Mouse (Mus musculus) embryonic facial prominence, embryonic 11.5 days (tissue): ENCODE results near the gene Apc2. TPM values are rescaled to one million over a fixed set of nuclear protein-coding genes. Genes with fewer than 3 reads are reported as not detected.

Experiments
- ATAC-seq: fragments of 200-750 bp; cut with Nextera tagmentation; replicated peaks from 2 replicates; pipeline ENCODE4 v1.8.0; 2017; ENCODE audit warnings: low read depth; ENCODE audit not compliant: insufficient number of reproducible peaks, low FRiP score, low TSS enrichment
- DNase-seq: peaks from one replicate; pipeline ENCODE4 v3.0.0-alpha.2; 2015; ENCODE audit warnings: low spot score
- H3K27ac ChIP-seq: fragments of 300-500 bp; sonication (generic); replicated peaks from 2 replicates; pipeline ENCODE4 v1.5.1; 2014; ENCODE audit warnings: mild to moderate bottlenecking, low read depth, low read length, control low read depth
- H3K27me3 ChIP-seq: fragments of 300-500 bp; sonication (generic); 2 replicates; pipeline ENCODE4 v1.6.1; 2014; ENCODE audit warnings: mild to moderate bottlenecking, low read length, moderate library complexity, mixed read lengths; ENCODE audit not compliant: control insufficient read depth, insufficient read depth
- H3K36me3 ChIP-seq: fragments of 300-500 bp; sonication (generic); replicated peaks from 2 replicates; pipeline ENCODE4 v1.6.1; 2014; ENCODE audit warnings: low read depth, mild to moderate bottlenecking, low read length, moderate library complexity, mixed read lengths; ENCODE audit not compliant: control insufficient read depth, insufficient read depth
- H3K4me1 ChIP-seq: fragments of 300-500 bp; sonication (generic); 2 replicates; pipeline ENCODE4 v1.6.1; 2014; ENCODE audit warnings: low read length, mixed read lengths; ENCODE audit not compliant: control insufficient read depth, insufficient read depth
- H3K4me2 ChIP-seq: fragments of 300-500 bp; sonication (generic); 2 replicates; pipeline ENCODE4 v1.6.1; 2014; ENCODE audit warnings: low read depth, mild to moderate bottlenecking, control low read depth, low read length, moderate library complexity
- H3K4me3 ChIP-seq: fragments of 300-500 bp; sonication (generic); 2 replicates; pipeline ENCODE4 v1.5.1; 2014; ENCODE audit warnings: low read depth, low read length, control low read depth
- H3K9ac ChIP-seq: fragments of 300-500 bp; sonication (generic); replicated peaks from 2 replicates; pipeline ENCODE4 v1.6.1; 2014; ENCODE audit warnings: mild to moderate bottlenecking, control low read depth, low read length
- H3K9me3 ChIP-seq: fragments of 300-500 bp; sonication (generic); replicated peaks from 2 replicates; pipeline ENCODE4 v1.6.1; 2016; ENCODE audit warnings: mild to moderate bottlenecking, low read length, inconsistent platforms, mixed read lengths; ENCODE audit not compliant: control insufficient read depth
- WGBS: fragments of 180-500 bp; shearing (Covaris S2); extraction: QIAGEN DNeasy Blood & Tissue Kit; methylation state at CpG from one replicate; pipeline ENCODE4 v1.1.7; 2014; 5-methylcytosine and 5-hydroxymethylcytosine counted together
- polyA plus RNA-seq: library from polyadenylated mRNA; unstranded; fragments of >200 nt; fragmentation: Nextera tagmentation; extraction: Ambion mirVana; gene quantifications from 2 replicates; pipeline ENCODE4 v1.2.1, GENCODE M21; 2014

Apc2 gene
- polyA plus RNA-seq, 1 experiment from 2014 or later, result 11.0 TPM

GRCm38 (mm10) chr10:80293325-80293724, 2.5 kb upstream of the Apc2 start:
- Histone ChIP-seq H3K27me3 (peaks cover 2% of the 10 kb centered on the region; the same call in 1 of the 2 replicates), H3K9ac (peak overlapping the region; percentile 99), H3K36me3 (peaks cover 5% of the 10 kb centered on the region), H3K9me3 (no peaks in the 10 kb centered on the region), H3K4me1 (peaks cover 3% of the 10 kb centered on the region; the same call in 1 of the 2 replicates), H3K4me3 (peak overlapping the region; percentile 96), H3K27ac (no peak overlapping the region), H3K4me2 (peak overlapping the region; percentile 92)
- WGBS, result 28% methylated on average over 14 of the region's 14 CpGs
- ATAC-seq (no peak), DNase-seq (no peak)

GRCm38 (mm10) chr10:80294311-80294710, 1.5 kb upstream of the Apc2 start:
- no peak overlapping the region; the same call in 1 of the 2 replicates for H3K4me3 ChIP-seq
- no peak for ATAC-seq
- no peak for DNase-seq
- 71% methylated on average over 4 of the region's 4 CpGs for WGBS
- H3K9ac ChIP-seq, result no peak overlapping the region
- no peak overlapping the region for H3K27ac ChIP-seq
- H3K9me3 ChIP-seq, result no peaks in the 10 kb centered on the region
- peaks cover 3% of the 10 kb centered on the region; the same call in 1 of the 2 replicates for H3K4me1 ChIP-seq
- H3K27me3 ChIP-seq, result peaks cover 12% of the 10 kb centered on the region
- peaks cover 5% of the 10 kb centered on the region; the same call in 1 of the 2 replicates for H3K36me3 ChIP-seq
- no peak overlapping the region; the same call in 1 of the 2 replicates for H3K4me2 ChIP-seq

DNA sequence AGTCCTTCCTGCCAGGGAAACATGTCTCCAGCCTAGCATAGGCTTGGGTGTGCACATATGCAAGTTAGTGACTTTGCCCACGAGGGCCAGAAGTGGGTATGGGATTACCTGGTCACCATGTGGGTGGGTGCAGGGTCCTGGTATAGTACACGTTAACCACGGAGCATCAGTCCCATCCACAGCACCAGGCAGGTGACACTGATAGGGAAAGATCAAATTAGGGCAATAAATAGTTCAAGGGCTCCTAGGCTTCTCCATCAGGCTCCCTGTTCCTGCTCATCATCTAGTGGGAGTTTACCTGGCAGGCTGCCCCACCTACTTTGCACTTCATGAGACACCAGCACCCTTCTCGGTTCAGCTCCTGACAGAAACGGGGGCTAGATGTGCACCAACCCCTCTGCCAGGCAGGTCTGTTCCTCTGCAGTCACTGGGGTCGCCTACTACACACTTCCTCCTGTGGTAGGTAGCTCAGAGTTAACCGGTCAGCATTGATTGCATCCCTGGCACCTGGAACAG, 931 bp upstream of the Apc2 start:
- no peak overlapping the region for H3K9ac ChIP-seq
- no peak overlapping the region; the same call in 1 of the 2 replicates for H3K4me2 ChIP-seq
- ATAC-seq (no peak), DNase-seq (no peak)
- H3K27me3 ChIP-seq, result peaks cover 17% of the 10 kb centered on the region
- H3K4me3 ChIP-seq, result no peak overlapping the region
- H3K4me1 ChIP-seq, result peaks cover 3% of the 10 kb centered on the region; the same call in 1 of the 2 replicates
- H3K27ac ChIP-seq, result no peak overlapping the region
- WGBS, result 50% methylated on average over 7 of the region's 7 CpGs
- peaks cover 5% of the 10 kb centered on the region; the same call in 1 of the 2 replicates for H3K36me3 ChIP-seq
- no peaks in the 10 kb centered on the region for H3K9me3 ChIP-seq

- H3K9me3 ChIP-seq, result no peaks in the 10 kb centered on the region
- no peak overlapping the region for H3K4me3 ChIP-seq
- peaks cover 3% of the 10 kb centered on the region; the same call in 1 of the 2 replicates for H3K4me1 ChIP-seq
- no peak overlapping the region for H3K4me2 ChIP-seq
- no peak overlapping the region for H3K27ac ChIP-seq
- H3K27me3 ChIP-seq, result peaks cover 35% of the 10 kb centered on the region
- no peak for ATAC-seq
- WGBS, result 70% methylated on average over 5 of the region's 5 CpGs
- DNase-seq, result no peak
- H3K36me3 ChIP-seq, result peaks cover 5% of the 10 kb centered on the region; the same call in 1 of the 2 replicates
- H3K9ac ChIP-seq, result no peak overlapping the region
These were observed 1.0 kb downstream of the Apc2 start for GRCm38 (mm10) chr10:80296824-80297223.

GRCm38 (mm10) chr10:80297526-80298133, 1.9 kb downstream of the Apc2 start:
- DNase-seq, result no peak
- H3K27me3 ChIP-seq, result peaks cover 35% of the 10 kb centered on the region
- no peak overlapping the region for H3K9ac ChIP-seq
- ATAC-seq, result no peak
- H3K9me3 ChIP-seq, result no peaks in the 10 kb centered on the region
- 70% methylated on average over 8 of the region's 8 CpGs for WGBS
- peaks cover 5% of the 10 kb centered on the region; the same call in 1 of the 2 replicates for H3K36me3 ChIP-seq
- H3K4me1 ChIP-seq, result peaks cover 3% of the 10 kb centered on the region; the same call in 1 of the 2 replicates
- no peak overlapping the region for H3K27ac ChIP-seq
- H3K4me2 ChIP-seq, result no peak overlapping the region
- no peak overlapping the region for H3K4me3 ChIP-seq

DNA sequence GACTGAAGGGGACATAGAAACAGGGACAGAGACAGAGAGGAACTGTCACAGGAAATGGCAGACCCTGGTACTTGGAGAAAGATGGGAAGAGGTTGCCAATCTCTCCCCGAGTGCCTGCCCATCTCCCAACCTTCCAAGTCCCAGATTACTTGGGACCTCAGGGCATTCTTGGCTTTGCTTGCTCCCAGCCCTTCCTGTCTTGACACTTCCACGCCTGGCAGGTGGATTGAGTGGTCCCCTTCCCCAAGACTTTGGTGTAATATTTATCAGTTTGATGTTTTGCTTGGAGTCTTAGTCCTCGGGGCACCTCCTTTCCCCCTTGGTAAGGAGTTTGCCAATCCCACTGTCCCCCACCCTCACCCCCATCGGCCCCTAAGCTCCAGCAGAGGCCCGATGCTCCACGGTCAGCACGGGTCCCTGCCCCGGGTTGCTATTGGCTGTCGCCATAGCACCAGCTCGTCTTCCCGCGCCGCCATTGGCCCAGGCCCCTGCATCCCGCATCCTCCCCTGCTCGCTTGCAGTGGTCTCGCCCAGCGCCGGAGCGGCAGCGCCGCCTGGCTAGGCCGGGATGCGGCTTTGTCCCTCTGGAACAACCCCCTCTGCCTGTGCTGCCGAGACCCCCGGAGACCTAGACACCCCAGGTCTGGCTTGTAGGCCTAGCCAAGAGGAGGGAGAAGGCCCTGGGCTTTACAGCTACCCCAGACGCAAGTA, 2.9 kb downstream of the Apc2 start:
- H3K9me3 ChIP-seq, result no peaks in the 10 kb centered on the region
- ATAC-seq (peak; percentile 76), DNase-seq (peak; percentile 89)
- H3K27me3 ChIP-seq, result peaks cover 35% of the 10 kb centered on the region
- peak overlapping the region; percentile 70 for H3K9ac ChIP-seq
- H3K4me3 ChIP-seq, result peak overlapping the region; percentile 43
- peak overlapping the region; percentile 61; the same call in 1 of the 2 replicates for H3K27ac ChIP-seq
- H3K4me2 ChIP-seq, result peak overlapping the region; percentile 43
- WGBS, result 4% methylated on average over 26 of the region's 26 CpGs
- no peaks in the 10 kb centered on the region; the same call in 1 of the 2 replicates for H3K4me1 ChIP-seq
- peaks cover 2% of the 10 kb centered on the region; the same call in 1 of the 2 replicates for H3K36me3 ChIP-seq

GRCm38 (mm10) chr10:80299301-80299700, 3.5 kb downstream of the Apc2 start:
- Histone ChIP-seq H3K4me1 (no peaks in the 10 kb centered on the region; the same call in 1 of the 2 replicates), H3K27ac (0 out of 2 replicates have a peak overlapping the region, but pooled peaks have one; percentile 61), H3K4me2 (peak overlapping the region; percentile 43), H3K36me3 (no peaks in the 10 kb centered on the region; the same call in 1 of the 2 replicates), H3K9me3 (no peaks in the 10 kb centered on the region), H3K4me3 (peak overlapping the region; percentile 43), H3K9ac (peak overlapping the region; percentile 70), H3K27me3 (peaks cover 35% of the 10 kb centered on the region)
- ATAC-seq (no peak), DNase-seq (no peak)
- 6% methylated on average over 15 of the region's 15 CpGs for WGBS
